Mouse (Mus musculus) erythroblast, embryonic 14.5 days (primary cell): ENCODE data around the gene Nav2.

Source experiments
- GATA1 ChIP-seq: IDR thresholded peaks from 2 replicates; pipeline ENCODE4 v1.6.1; 2012; ENCODE audit warnings: low read length, inconsistent platforms, mixed read lengths
- TAL1 ChIP-seq: IDR thresholded peaks from 3 replicates; pipeline ENCODE4 v1.6.1; 2012; ENCODE audit warnings: low read length, inconsistent platforms, mixed read lengths

GRCm38 (mm10) chr7:49457890-49458289 lies 549.4 kb downstream of the Nav2 start:
- TF ChIP-seq TAL1 (no peak), GATA1 (no peak)
